Mouse (Mus musculus) midbrain, embryonic 10.5 days (tissue): Measurements from ENCODE around the gene Ccnd2. TPM values are rescaled to one million over a fixed set of nuclear protein-coding genes. Genes with fewer than 3 reads are reported as not detected.
A peak's percentile ranks its signal among the peaks of the same experiment; 100 is the strongest.

Experiments
- DNase-seq: peaks from one replicate; pipeline ENCODE4 v3.0.0-alpha.2; 2017; ENCODE audit warnings: low spot score
- H3K27ac ChIP-seq: fragments of 300-500 bp; sonication (generic); replicated peaks from 2 replicates; pipeline ENCODE4 v1.5.1; 2016; ENCODE audit warnings: mild to moderate bottlenecking
- H3K27me3 ChIP-seq: fragments of 300-500 bp; sonication (generic); 2 replicates; pipeline ENCODE4 v1.6.1; 2016; ENCODE audit warnings: low read depth, mild to moderate bottlenecking; ENCODE audit not compliant: poor library complexity, severe bottlenecking
- H3K36me3 ChIP-seq: fragments of 300-500 bp; sonication (generic); 2 replicates; pipeline ENCODE4 v1.6.1; 2016; ENCODE audit warnings: mild to moderate bottlenecking, moderate library complexity
- H3K4me1 ChIP-seq: fragments of 300-500 bp; sonication (generic); 2 replicates; pipeline ENCODE4 v1.6.1; 2016
- H3K4me3 ChIP-seq: fragments of 300-500 bp; sonication (generic); 2 replicates; pipeline ENCODE4 v1.5.1; 2016; ENCODE audit warnings: mild to moderate bottlenecking, moderate library complexity
- H3K9me3 ChIP-seq: fragments of 300-500 bp; sonication (generic); replicated peaks from 2 replicates; pipeline ENCODE4 v1.6.1; 2016; ENCODE audit warnings: mild to moderate bottlenecking
- WGBS: fragments of 180-500 bp; shearing (Covaris S2); methylation state at CpG from one replicate; pipeline ENCODE4 v1.1.7; 2016; 5-methylcytosine and 5-hydroxymethylcytosine counted together
- polyA plus RNA-seq: library from polyadenylated mRNA; unstranded; fragments of >200 nt; fragmentation: Nextera tagmentation; extraction: Ambion mirVana; gene quantifications from 2 replicates; pipeline ENCODE4 v1.2.1, GENCODE M21; 2016

Ccnd2 gene
- polyA plus RNA-seq, 1 experiment from 2014 or later = 1,714 TPM

GRCm38 (mm10) chr6:127154708-127155268 lies 2.8 kb upstream of the Ccnd2 start:
- under 1% methylated on average over 34 of the region's 34 CpGs for WGBS
- peaks cover 57% of the 10 kb centered on the region for H3K4me1 ChIP-seq

GRCm38 (mm10) chr6:127153972-127154707 lies 2.1 kb upstream of the Ccnd2 start:
- Histone ChIP-seq H3K27me3 (peaks cover 53% of the 10 kb centered on the region), H3K9me3 (no peaks in the 10 kb centered on the region), H3K4me1 (peaks cover 57% of the 10 kb centered on the region), H3K36me3 (peaks cover 3% of the 10 kb centered on the region; the same call in 1 of the 2 replicates), H3K27ac (peak overlapping the region; percentile 98), H3K4me3 (peak overlapping the region; percentile 95)
- under 1% methylated on average over 30 of the region's 30 CpGs for WGBS
- peak; percentile 56 for DNase-seq

More at GRCm38 (mm10) chr6:127154708-127155268, 2.8 kb upstream of the Ccnd2 start:
- peak; percentile 89 for DNase-seq
- Histone ChIP-seq H3K9me3 (no peaks in the 10 kb centered on the region), H3K36me3 (no peaks in the 10 kb centered on the region), H3K27me3 (peaks cover 53% of the 10 kb centered on the region), H3K27ac (peak overlapping the region; percentile 98), H3K4me3 (peak overlapping the region; percentile 95)

GRCm38 (mm10) chr6:127153296-127153800 lies 1.4 kb upstream of the Ccnd2 start:
- Histone ChIP-seq H3K27me3 (peaks cover 55% of the 10 kb centered on the region), H3K9me3 (no peaks in the 10 kb centered on the region)
- peak; percentile 85 for DNase-seq

GRCm38 (mm10) chr6:127151565-127152105 lies 358 bp downstream of the Ccnd2 start:
- Histone ChIP-seq H3K9me3 (no peaks in the 10 kb centered on the region), H3K27ac (peak overlapping the region; percentile 98), H3K27me3 (peaks cover 40% of the 10 kb centered on the region), H3K4me3 (peak overlapping the region; percentile 95), H3K36me3 (peaks cover 22% of the 10 kb centered on the region), H3K4me1 (peaks cover 79% of the 10 kb centered on the region)
- WGBS = under 1% methylated on average over 29 of the region's 29 CpGs
- DNase-seq = peak; percentile 65

More at GRCm38 (mm10) chr6:127153296-127153800, 1.4 kb upstream of the Ccnd2 start:
- H3K4me3 ChIP-seq = peak overlapping the region; percentile 95
- under 1% methylated on average over 27 of the region's 28 CpGs for WGBS
- H3K36me3 ChIP-seq = peaks cover 7% of the 10 kb centered on the region; the same call in 1 of the 2 replicates
- peaks cover 62% of the 10 kb centered on the region for H3K4me1 ChIP-seq
- H3K27ac ChIP-seq = peak overlapping the region; percentile 98

GRCm38 (mm10) chr6:127150663-127151564 lies 1.1 kb downstream of the Ccnd2 start:
- Histone ChIP-seq H3K36me3 (peaks cover 29% of the 10 kb centered on the region), H3K9me3 (no peaks in the 10 kb centered on the region), H3K4me3 (peak overlapping the region; percentile 95), H3K27ac (peak overlapping the region; percentile 98), H3K4me1 (peaks cover 85% of the 10 kb centered on the region), H3K27me3 (peaks cover 33% of the 10 kb centered on the region)
- under 1% methylated on average over 31 of the region's 34 CpGs for WGBS
- peak; percentile 90 for DNase-seq

GRCm38 (mm10) chr6:127149944-127150662 lies 1.9 kb downstream of the Ccnd2 start:
- Histone ChIP-seq H3K9me3 (no peaks in the 10 kb centered on the region), H3K4me3 (peak overlapping the region; percentile 95), H3K36me3 (peaks cover 37% of the 10 kb centered on the region), H3K27me3 (peaks cover 25% of the 10 kb centered on the region), H3K27ac (peak overlapping the region; percentile 98), H3K4me1 (peaks cover 85% of the 10 kb centered on the region)
- DNase-seq = peak; percentile 62
- under 1% methylated on average over 38 of the region's 38 CpGs for WGBS

GRCm38 (mm10) chr6:127149303-127149943 lies 2.6 kb downstream of the Ccnd2 start:
- H3K4me1 ChIP-seq = peaks cover 86% of the 10 kb centered on the region
- H3K36me3 ChIP-seq = peaks cover 44% of the 10 kb centered on the region
- H3K4me3 ChIP-seq = peak overlapping the region; percentile 95
- WGBS = under 1% methylated on average over 30 of the region's 30 CpGs
- H3K27ac ChIP-seq = peak overlapping the region; percentile 98
- peak; percentile 55 for DNase-seq
- H3K27me3 ChIP-seq = peaks cover 20% of the 10 kb centered on the region
- no peaks in the 10 kb centered on the region for H3K9me3 ChIP-seq

- H3K27ac ChIP-seq = peak overlapping the region; percentile 98
- peak overlapping the region; percentile 95 for H3K4me3 ChIP-seq
- peaks cover 51% of the 10 kb centered on the region for H3K36me3 ChIP-seq
- H3K4me1 ChIP-seq = peaks cover 86% of the 10 kb centered on the region
- no peaks in the 10 kb centered on the region for H3K9me3 ChIP-seq
- peak; percentile 49 for DNase-seq
- peaks cover 13% of the 10 kb centered on the region for H3K27me3 ChIP-seq
- WGBS = 2% methylated on average over 20 of the region's 20 CpGs
These were observed 3.3 kb downstream of the Ccnd2 start for GRCm38 (mm10) chr6:127148526-127149302.

- Histone ChIP-seq H3K27ac (peak overlapping the region; percentile 98), H3K4me3 (peak overlapping the region; percentile 95), H3K36me3 (peaks cover 62% of the 10 kb centered on the region), H3K27me3 (peaks cover 4% of the 10 kb centered on the region; the same call in 1 of the 2 replicates), H3K9me3 (no peaks in the 10 kb centered on the region), H3K4me1 (peaks cover 86% of the 10 kb centered on the region)
- peak; percentile 90 for DNase-seq
- 1% methylated on average over 4 of the region's 4 CpGs for WGBS
These were observed 4.3 kb downstream of the Ccnd2 start for GRCm38 (mm10) chr6:127147665-127148064.

GRCm38 (mm10) chr6:127146322-127146947 lies 5.6 kb downstream of the Ccnd2 start:
- H3K27me3 ChIP-seq = peaks cover 4% of the 10 kb centered on the region; the same call in 1 of the 2 replicates
- WGBS = 91% methylated on average over 3 of the region's 3 CpGs
- no peaks in the 10 kb centered on the region for H3K9me3 ChIP-seq
- H3K4me1 ChIP-seq = peaks cover 84% of the 10 kb centered on the region
- H3K27ac ChIP-seq = peak overlapping the region; percentile 24; the same call in 1 of the 2 replicates
- H3K4me3 ChIP-seq = 0 out of 2 replicates have a peak overlapping the region, but pooled peaks have one; percentile 0
- H3K36me3 ChIP-seq = peaks cover 74% of the 10 kb centered on the region
- no peak for DNase-seq
